Mouse (Mus musculus): Measurements from ENCODE around the gene Slc25a39. TPM values are rescaled to one million over a fixed set of nuclear protein-coding genes. Genes with fewer than 3 reads are reported as not detected.
"Not testable (repeated sequence)": the region's sequence is repeated elsewhere in the genome, so short reads cannot be mapped to it uniquely, and the experiment has no call there.

Gene Slc25a39
- polyA plus RNA-seq, 1 experiment from 2014 or later = 131 TPM

DNA sequence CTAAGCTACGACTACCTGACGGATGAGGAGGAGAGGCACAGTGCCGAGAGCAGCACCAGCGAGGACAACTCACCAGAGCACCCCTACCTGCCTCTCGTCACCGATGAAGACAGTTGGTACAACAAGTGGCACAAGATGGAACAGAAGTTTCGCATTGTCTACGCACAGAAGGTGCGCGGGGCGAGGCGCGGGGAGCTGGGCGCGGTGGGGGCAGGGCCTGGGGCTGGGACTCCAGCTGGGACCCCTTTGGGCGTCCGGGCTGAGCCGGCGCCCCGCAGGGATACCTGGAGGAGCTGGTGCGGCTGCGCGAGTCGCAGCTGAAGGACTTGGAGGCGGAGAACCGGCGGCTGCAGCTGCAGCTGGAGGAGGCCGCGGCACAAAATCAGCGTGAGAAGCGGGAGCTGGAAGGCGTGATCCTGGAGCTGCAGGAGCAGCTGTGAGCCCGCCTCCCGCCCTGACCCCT, 8.1 kb downstream of the Slc25a39 start:
- Histone ChIP-seq H3K36me3 (ENCODE audit: inconsistent target) (peaks cover 24% of the 10 kb centered on the region), H3K79me2 (ENCODE audit: inconsistent target) (no peaks in the 10 kb centered on the region), H3K4me3 (ENCODE audit: inconsistent target) (no peak overlapping the region), H3K27ac (no peak overlapping the region)
- WGBS (ENCODE audit: missing documents) = 15% methylated on average over 33 of the region's 34 CpGs

DNA sequence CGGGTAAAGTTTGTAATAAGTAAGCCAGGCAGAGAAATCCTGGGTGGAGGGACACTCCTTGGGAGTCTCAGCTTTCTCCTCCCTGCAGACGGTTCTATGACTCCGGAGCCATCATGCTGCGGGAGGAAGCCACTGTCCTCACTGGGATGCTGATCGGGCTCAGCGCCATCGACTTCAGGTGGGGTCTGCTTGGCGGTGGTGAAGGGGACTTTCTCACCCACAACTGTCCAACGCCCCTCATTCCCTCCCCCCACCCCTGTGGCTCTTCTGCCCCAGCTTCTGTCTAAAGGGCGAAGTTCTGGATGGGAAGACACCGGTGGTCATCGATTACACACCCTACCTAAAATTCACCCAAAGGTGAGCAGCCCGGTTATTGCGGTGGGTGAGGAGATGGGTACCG, 8.6 kb downstream of the Slc25a39 start:
- Histone ChIP-seq H3K4me3 (ENCODE audit: inconsistent target) (no peak overlapping the region), H3K27ac (no peak overlapping the region), H3K36me3 (ENCODE audit: inconsistent target) (peaks cover 18% of the 10 kb centered on the region), H3K79me2 (ENCODE audit: inconsistent target) (no peaks in the 10 kb centered on the region)
- WGBS (ENCODE audit: missing documents) = 39% methylated on average over 10 of the region's 15 CpGs

DNA sequence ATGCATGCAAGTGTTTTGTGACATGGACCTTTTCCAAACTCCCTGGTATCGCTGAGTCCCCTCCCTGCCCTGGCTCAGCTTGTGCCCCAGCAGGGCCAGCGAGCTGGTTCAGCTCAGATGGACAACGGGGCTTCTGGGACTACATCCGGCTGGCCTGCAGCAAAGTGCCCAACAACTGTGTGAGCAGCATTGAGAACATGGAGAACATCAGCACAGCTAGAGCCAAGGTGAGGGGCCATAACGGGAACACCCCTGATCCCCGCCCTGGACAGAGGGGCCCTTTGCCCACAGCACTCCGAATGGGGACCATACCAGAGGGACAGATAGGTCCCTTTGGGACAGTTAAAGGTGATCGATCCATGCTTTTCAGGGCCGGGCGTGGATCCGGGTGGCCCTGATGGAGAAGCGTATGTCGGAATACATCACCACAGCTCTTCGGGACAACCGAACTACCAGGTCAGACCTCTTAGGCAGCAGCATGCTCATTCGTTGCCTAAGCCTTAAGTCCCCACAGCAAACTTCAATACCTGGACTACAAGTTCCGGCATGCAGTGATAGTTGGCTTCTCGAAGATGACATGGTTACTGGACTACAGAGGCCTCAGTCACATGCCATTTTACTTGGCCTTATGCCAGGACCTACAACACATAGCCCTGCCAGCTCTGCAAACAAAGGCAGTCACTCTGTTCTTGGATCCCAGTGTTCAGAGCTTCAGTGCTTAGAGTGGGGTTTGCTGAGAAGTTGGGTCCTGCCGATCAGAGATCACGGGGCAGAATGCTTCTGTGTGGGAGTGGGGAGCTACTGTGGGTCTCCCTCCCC, 9.5 kb downstream of the Slc25a39 start:
- Histone ChIP-seq H3K4me3 (ENCODE audit: inconsistent target) (no peak overlapping the region), H3K79me2 (ENCODE audit: inconsistent target) (no peaks in the 10 kb centered on the region), H3K36me3 (ENCODE audit: inconsistent target) (peaks cover 9% of the 10 kb centered on the region), H3K27ac (no peak overlapping the region)
- WGBS (ENCODE audit: missing documents) = 89% methylated on average over 20 of the region's 20 CpGs

DNA sequence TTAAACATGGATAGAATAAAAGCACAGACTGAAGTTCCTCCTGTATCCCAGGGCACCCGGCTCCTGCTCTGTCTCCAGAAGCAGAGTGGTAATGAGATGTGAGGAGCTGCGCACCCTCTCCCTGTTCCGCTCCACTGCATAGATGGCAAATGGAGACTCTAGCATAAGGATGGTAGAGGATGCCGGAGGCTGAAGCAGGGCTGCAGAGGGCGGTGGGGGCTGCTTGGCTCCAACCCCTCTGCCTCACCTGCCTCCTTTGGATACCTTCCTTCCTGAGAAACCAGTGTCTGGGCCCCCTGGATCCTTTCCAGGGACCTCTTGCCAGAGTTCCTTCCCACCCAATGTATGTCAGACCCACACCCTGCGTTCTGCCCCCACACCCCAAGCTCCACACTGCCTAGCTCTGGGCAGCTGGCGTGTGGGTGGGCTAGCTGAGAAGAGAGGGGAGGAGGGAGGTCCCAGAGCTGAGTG, 11.0 kb downstream of the Slc25a39 start:
- WGBS (ENCODE audit: missing documents) = 91% methylated on average over 7 of the region's 7 CpGs
- Histone ChIP-seq H3K27ac (no peak overlapping the region), H3K4me3 (ENCODE audit: inconsistent target) (no peak overlapping the region), H3K36me3 (ENCODE audit: inconsistent target) (no peaks in the 10 kb centered on the region), H3K79me2 (ENCODE audit: inconsistent target) (no peaks in the 10 kb centered on the region)

DNA sequence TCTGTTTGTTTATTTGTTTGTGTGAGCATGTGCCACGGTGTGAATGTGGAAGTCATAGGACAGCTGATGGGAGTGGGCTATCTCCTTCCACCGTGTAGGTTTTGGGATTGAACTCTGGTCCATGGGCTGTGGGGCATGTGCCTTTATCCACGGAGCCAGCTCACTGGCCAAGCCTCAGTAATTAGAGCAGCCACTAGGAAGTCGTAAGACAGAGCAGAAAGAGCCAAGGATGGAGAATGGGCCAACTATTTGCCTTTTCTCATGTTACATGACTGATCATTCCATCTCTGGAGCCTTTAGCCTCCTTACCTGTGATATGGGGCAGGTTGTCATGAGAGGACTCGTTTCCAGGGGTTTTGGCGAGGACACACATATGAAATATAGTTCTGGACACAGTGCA, 11.5 kb downstream of the Slc25a39 start:
- 75% methylated on average over 6 of the region's 6 CpGs for WGBS (ENCODE audit: missing documents)
- H3K27ac ChIP-seq = no peak overlapping the region
- H3K79me2 ChIP-seq (ENCODE audit: inconsistent target) = no peaks in the 10 kb centered on the region
- H3K36me3 ChIP-seq (ENCODE audit: inconsistent target) = no peaks in the 10 kb centered on the region
- no peak overlapping the region for H3K4me3 ChIP-seq (ENCODE audit: inconsistent target)

DNA sequence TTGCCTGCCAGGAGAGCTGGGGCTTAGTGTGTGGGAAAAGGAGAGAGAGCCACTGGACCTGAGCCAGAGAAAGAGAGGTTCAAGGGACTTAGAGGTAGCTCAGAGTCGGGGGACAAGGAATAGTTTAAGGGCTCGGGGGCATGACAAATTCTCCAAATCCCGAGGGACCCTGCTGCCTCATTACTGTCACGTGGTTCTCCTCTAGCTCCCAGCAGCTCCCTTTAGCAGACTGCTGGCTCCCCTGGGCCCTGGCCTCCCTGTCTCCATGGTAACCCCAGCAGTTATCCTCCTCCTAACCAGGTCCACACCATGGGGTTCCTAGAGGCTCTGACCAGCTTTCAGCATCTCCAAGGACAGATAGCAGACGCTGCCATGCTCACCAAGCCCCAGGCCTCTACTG, 12.5 kb downstream of the Slc25a39 start:
- H3K79me2 ChIP-seq (ENCODE audit: inconsistent target) = no peaks in the 10 kb centered on the region
- no peak overlapping the region for H3K4me3 ChIP-seq (ENCODE audit: inconsistent target)
- WGBS (ENCODE audit: missing documents) = 47% methylated on average over 5 of the region's 5 CpGs
- H3K36me3 ChIP-seq (ENCODE audit: inconsistent target) = no peaks in the 10 kb centered on the region
- H3K27ac ChIP-seq = no peak overlapping the region

DNA sequence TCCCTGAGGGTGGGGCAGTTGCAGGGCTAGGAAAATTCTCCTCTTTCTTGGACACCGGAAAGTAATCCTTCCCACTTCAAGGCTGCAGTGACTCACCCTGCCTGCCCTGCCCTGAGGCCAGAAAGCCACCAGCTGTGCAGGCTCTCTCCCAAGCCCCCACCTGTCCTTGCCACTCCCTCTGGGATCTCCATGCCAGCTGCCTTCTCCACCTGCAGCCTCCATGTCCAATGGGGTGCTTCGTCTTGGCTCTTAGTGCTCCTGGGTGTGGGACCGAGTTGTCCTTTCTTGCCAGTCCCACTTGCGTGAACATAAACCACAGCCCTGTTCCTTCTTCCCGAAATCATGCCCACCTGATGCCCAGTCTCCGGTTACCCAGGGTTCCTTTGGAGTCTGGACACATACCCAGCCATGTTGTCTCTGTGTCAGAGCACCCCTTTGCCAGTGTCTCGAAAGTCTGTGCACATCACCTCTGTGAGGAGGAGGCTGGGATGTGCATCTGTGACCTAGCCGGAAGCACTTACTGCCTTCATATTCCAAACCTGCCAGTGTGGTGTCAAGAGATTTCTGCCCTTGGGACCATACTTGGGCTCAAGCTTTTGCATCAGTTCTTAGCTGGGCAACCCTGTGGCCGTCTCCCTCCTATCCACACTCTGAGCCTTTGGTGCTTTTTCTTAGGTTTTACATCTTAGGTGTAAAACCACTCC, 13.2 kb downstream of the Slc25a39 start:
- 81% methylated on average over 9 of the region's 9 CpGs for WGBS (ENCODE audit: missing documents)
- Histone ChIP-seq H3K27ac (no peak overlapping the region), H3K36me3 (ENCODE audit: inconsistent target) (no peaks in the 10 kb centered on the region), H3K79me2 (ENCODE audit: inconsistent target) (no peaks in the 10 kb centered on the region), H3K4me3 (ENCODE audit: inconsistent target) (no peak overlapping the region)

DNA sequence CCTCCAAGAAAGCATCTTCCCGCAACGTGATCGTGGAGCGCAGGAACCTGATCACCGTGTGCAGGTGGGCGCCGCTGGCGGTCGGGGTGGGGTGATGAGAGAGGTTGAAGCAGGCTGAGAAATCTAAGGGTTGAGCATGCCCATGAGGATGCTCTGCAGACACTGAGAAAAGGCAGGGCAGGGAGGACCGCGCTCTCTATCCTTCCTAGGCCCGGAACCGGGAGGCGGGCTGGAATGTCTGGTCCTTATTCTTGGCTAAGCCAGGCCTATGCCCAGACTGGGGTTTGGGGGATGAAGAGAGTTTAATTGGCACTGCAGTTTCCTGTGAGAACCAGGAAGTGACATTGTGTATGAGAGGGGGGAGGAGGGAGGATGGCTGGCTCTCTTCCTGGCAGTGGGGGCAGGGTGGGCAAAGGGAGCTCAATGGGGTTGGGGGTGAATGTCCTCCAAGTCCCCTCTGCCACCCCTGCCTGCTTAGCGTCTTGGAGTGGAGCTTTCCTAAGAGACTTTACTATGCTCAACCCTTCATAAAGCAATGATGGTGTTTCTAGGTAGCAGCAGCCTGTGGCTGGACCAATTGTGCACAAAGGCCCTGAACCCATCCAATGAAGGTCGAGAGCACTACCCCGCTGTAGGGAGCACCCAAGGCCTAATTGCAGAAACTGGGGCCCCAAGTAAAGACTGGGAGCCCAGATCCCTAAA, 13.9 kb downstream of the Slc25a39 start:
- Histone ChIP-seq H3K4me3 (ENCODE audit: inconsistent target) (no peak overlapping the region), H3K36me3 (ENCODE audit: inconsistent target) (no peaks in the 10 kb centered on the region), H3K27ac (no peak overlapping the region), H3K79me2 (ENCODE audit: inconsistent target) (no peaks in the 10 kb centered on the region)
- 12% methylated on average over 17 of the region's 17 CpGs for WGBS (ENCODE audit: missing documents)

DNA sequence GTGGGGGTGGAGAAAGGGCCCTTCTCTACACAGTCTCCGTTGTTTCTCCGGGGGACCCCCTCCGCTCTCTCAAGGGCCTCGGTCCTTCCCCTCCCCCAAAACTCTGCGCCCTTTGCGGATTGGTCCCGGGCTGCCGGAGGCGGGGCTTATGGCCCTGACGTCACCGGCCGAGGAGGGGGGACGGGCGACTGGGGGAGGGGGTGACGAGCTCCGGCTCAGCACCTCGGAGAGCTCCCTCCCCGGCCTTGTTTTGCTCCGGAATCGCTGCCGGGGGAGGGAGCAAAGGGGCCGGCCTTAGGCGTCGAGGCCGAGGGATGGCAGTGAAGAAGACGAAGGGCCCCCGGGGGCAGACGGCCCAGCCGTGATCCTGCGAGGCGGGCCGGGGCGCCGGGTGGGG, 14.5 kb downstream of the Slc25a39 start, which contains the start of gene Rundc3a:
Gene Rundc3a, plus strand, starts transcription at position 166 of the 397 bp plus-strand sequence.
- no peaks in the 10 kb centered on the region for H3K36me3 ChIP-seq (ENCODE audit: inconsistent target)
- 3% methylated on average over 34 of the region's 34 CpGs for WGBS (ENCODE audit: missing documents)
- H3K4me3 ChIP-seq (ENCODE audit: inconsistent target) = no peak within 1 kb of the TSS
- no peaks in the 10 kb centered on the region for H3K79me2 ChIP-seq (ENCODE audit: inconsistent target)
- no peak within 1 kb of the TSS for H3K27ac ChIP-seq

DNA sequence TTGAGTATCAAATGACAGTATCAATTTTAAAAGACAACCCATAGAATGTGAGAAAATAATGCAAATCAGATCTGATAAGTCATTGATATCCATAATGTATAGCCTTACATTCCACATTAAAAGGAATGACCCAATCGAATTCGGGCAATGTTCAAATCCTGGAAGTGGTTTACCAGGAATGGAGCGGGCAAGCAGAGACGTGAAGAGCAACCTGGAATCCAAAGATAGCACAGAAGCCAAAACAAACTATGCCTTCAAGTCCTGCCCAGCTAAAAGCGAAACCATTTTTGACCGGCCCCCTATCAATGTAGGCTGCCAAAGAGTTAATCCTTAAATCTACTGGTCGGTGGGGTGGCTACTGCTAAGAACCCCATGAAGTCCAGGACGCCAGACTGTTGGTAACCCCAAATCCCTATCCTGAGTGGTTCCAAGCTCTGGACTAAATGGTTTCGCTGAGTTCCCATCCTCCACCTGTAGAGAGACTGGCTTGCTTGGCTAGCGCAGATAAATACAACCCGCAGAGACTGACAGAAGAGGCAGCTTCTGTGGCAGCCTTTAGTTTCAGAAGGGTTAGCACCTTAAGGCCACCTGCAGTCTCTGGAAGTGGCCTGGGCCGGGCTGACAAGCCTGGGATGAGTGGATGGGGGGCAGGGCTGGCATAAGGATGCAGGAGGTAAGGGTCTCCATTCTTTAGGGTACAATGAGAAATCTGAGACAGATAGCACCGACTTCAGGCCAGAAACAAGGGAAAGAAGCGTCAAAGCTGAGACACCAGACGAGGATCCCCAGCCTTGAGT, 15.1 kb downstream of the Slc25a39 start:
- Histone ChIP-seq H3K36me3 (ENCODE audit: inconsistent target) (no peaks in the 10 kb centered on the region), H3K4me3 (ENCODE audit: inconsistent target) (no peak overlapping the region), H3K79me2 (ENCODE audit: inconsistent target) (no peaks in the 10 kb centered on the region), H3K27ac (no peak overlapping the region)
- 21% methylated on average over 15 of the region's 15 CpGs for WGBS (ENCODE audit: missing documents)

DNA sequence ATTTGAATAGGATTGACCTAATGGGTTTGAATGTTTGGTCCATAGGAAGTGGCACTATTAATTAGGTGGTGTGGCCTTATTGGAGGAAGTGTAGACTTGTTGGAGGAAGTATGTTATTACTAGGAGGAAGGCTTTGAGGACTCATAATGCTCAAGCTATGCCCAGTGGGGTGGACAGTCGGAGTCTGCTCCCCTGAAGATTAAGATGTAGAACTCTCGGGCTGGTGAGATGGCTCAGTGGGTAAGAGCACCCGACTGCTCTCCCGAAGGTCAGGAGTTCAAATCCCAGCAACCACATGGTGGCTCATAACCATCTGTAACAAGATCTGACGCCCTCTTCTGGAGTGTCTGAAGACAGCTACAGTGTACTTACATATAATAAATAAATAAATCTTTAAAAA, 18.3 kb downstream of the Slc25a39 start:
- not testable (repeated sequence) for H3K4me3 ChIP-seq (ENCODE audit: inconsistent target); H3K27ac ChIP-seq; H3K36me3 ChIP-seq (ENCODE audit: inconsistent target); H3K79me2 ChIP-seq (ENCODE audit: inconsistent target)
- 87% methylated on average over 4 of the region's 5 CpGs for WGBS (ENCODE audit: missing documents)

DNA sequence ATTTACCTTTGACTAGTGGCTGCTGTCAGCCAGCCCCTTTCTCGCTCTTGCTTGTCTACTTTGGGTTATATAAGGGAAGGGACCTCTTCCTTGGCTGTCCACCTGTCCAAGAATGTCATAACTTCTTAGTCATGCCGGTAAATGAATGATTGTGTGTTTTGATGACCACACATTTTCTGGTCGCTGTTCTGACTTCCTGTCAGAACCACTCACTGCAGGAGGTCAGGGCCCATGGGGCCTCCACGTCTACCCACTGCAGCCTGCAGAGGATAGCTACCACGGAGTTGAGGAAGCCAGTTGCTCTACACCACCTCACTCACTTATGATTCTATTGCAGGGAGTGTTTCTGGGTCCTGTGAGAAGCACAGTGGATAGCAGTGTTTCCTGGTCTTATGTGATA, 21.6 kb downstream of the Slc25a39 start:
- no peaks in the 10 kb centered on the region for H3K36me3 ChIP-seq (ENCODE audit: inconsistent target)
- H3K4me3 ChIP-seq (ENCODE audit: inconsistent target) = no peak overlapping the region
- no peak overlapping the region for H3K27ac ChIP-seq
- H3K79me2 ChIP-seq (ENCODE audit: inconsistent target) = no peaks in the 10 kb centered on the region
- 23% methylated on average over 5 of the region's 5 CpGs for WGBS (ENCODE audit: missing documents)

DNA sequence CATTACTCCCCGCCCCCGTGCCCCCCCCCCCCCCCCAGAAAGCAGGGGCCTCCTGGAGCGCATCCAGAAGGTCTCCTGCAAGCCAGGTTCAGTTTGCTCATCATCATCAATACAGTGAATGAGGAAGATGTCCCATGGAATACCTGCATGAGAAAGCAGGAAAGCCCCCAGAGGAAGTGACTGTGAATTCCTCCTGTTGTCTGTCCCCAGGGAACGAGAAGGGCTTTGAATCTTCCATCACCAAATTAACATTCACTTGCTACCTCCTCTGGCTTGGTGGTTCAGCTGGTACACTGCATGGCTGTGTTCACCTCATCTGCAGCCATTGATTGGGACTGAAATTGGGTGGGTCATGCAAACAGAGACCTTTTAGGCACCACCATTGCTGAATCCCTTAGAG, 22.7 kb downstream of the Slc25a39 start:
- WGBS (ENCODE audit: missing documents) = 41% methylated on average over 2 of the region's 4 CpGs
- Histone ChIP-seq H3K36me3 (ENCODE audit: inconsistent target) (no peaks in the 10 kb centered on the region), H3K79me2 (ENCODE audit: inconsistent target) (no peaks in the 10 kb centered on the region), H3K4me3 (ENCODE audit: inconsistent target) (no peak overlapping the region), H3K27ac (no peak overlapping the region)

DNA sequence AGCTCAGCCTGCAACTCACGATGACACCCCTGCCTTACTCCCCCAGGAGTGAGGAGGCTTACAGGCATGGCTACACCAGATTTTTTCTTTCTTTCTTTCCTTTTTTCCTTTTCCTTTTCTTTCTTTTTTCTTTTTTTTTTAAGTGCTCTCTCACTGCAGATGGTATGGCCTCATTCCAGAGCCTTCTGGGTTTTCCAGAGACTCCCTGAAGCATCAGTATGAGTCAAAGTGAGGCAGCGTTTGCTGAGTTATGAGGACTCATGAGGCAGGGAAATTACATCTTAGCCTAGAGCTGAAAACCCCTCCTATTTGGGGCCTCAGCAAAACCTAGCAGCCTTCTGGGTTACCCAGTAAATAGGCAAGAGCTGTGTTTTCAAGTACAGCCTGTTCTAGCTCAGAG, 23.3 kb downstream of the Slc25a39 start:
- H3K79me2 ChIP-seq (ENCODE audit: inconsistent target) = no peaks in the 10 kb centered on the region
- H3K4me3 ChIP-seq (ENCODE audit: inconsistent target) = no peak overlapping the region
- H3K36me3 ChIP-seq (ENCODE audit: inconsistent target) = no peaks in the 10 kb centered on the region
- H3K27ac ChIP-seq = no peak overlapping the region
- 71% methylated on average over 2 of the region's 2 CpGs for WGBS (ENCODE audit: missing documents)

Measured in macrophage (primary cell).